Mouse (Mus musculus) adrenal gland, adult 2 months (tissue): ENCODE results near the gene Gm21095. TPM values are rescaled to one million over a fixed set of nuclear protein-coding genes. Genes with fewer than 3 reads are reported as not detected.
"Not testable (repeated sequence)": the region's sequence is repeated elsewhere in the genome, so short reads cannot be mapped to it uniquely, and the experiment has no call there.

Experiments used
- DNase-seq: peaks from one replicate; pipeline ENCODE4 v3.0.0; 2021
- long read RNA-seq: library from polyadenylated mRNA; stranded (forward); transcript quantifications from one replicate; pipeline ENCODE4 v2.0.0, GENCODE M21; 2021
- polyA plus RNA-seq: library from polyadenylated mRNA; depleted of rRNA; stranded (reverse); fragments of >200 nt; gene quantifications from 2 replicates; pipeline ENCODE4 v1.2.3, GENCODE M21; 2012; rRNA removed
- total RNA-seq, 2 experiments: library from RNA; stranded (reverse); gene quantifications; 2 replicates each; pipeline ENCODE4 v1.2.3; 2021

The Gm21095 gene
- total RNA-seq (not detected), polyA plus RNA-seq (not detected in 2 replicates)
- long read RNA-seq, result 0 reads

GRCm38 (mm10) chrY:84096979-84097378 is at the start of gene Gm21095:
Gm21095 (plus strand) TSS chrY:84097279.
- DNase-seq, result not testable (repeated sequence)
